24 mouse cellular contexts compared by ENCODE assay signal in the genomic region with DNA sequence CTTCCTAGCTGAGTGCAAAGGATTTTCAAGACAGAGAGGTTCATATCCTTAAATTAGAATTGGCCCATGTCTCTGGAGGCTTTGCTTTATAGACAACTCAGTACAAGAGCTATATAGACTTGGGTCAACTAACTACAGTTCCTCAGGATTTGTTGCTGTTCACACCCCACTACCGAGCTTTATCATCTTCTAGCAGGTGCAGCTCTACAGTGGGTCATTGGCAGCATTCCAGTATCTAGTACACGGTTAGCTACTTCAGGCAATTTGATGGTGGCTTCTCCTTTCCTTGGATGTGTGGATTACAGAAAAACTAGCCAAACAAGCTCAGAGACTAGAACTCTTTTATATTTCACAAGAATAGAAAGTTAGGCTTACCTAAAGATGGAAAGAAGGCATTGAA.
"Had no signal": no experiment of that assay in that cellular context is flagged by ENCODE, and none has a peak within 500 bp of the region (broad histone marks: within the 10 kb centered on the region; RNA-seq: fewer than 3 reads in every experiment).

No protein-coding gene starts in this region.

- DNase-seq: kidney, adult 18-20 months; kidney, adult 9 months; kidney, postnatal 14 days; kidney, postnatal 4 days; liver; lung, adult 18-20 months; lung, postnatal 14 days; retina, postnatal 1 day; right cerebral cortex, postnatal 25 days; spleen, adult 18-20 months; thymus, adult 18-20 months; thymus, postnatal 36 days had no signal

- H3K9ac ChIP-seq: limb, embryonic 13.5 days; liver, embryonic 12.5 days; liver, embryonic 15.5 days; lung, embryonic 15.5 days; midbrain, embryonic 12.5 days; midbrain, embryonic 15.5 days; neural tube, embryonic 13.5 days; stomach, embryonic 15.5 days had no signal

- H3K4me3 ChIP-seq: limb, embryonic 10.5 days; limb, embryonic 13.5 days; liver, embryonic 12.5 days; liver, embryonic 15.5 days; lung, embryonic 15.5 days; megakaryocyte, embryonic 14.5 days; midbrain, embryonic 12.5 days; midbrain, embryonic 15.5 days; myocyte; neural tube, embryonic 13.5 days; stomach, embryonic 15.5 days had no signal

- H3K27me3 ChIP-seq: limb, embryonic 13.5 days; liver, embryonic 12.5 days; liver, embryonic 15.5 days; lung, embryonic 15.5 days; megakaryocyte, embryonic 14.5 days; midbrain, embryonic 12.5 days; midbrain, embryonic 15.5 days; neural tube, embryonic 13.5 days; stomach, embryonic 15.5 days had no signal

- H3K4me1 ChIP-seq: limb, embryonic 10.5 days; limb, embryonic 13.5 days; liver, embryonic 12.5 days; liver, embryonic 15.5 days; lung, embryonic 15.5 days; midbrain, embryonic 12.5 days; midbrain, embryonic 15.5 days; neural tube, embryonic 13.5 days; stomach, embryonic 15.5 days had no signal

- H3K36me3 ChIP-seq: limb, embryonic 10.5 days; limb, embryonic 13.5 days; liver, embryonic 12.5 days; liver, embryonic 15.5 days; lung, embryonic 15.5 days; midbrain, embryonic 12.5 days; midbrain, embryonic 15.5 days; neural tube, embryonic 13.5 days; stomach, embryonic 15.5 days had no signal

- ATAC-seq: liver, embryonic 12.5 days; midbrain, embryonic 15.5 days had no signal

- H3K27ac ChIP-seq: limb, embryonic 10.5 days; limb, embryonic 13.5 days; liver, embryonic 12.5 days; liver, embryonic 15.5 days; lung, embryonic 15.5 days; macrophage; midbrain, embryonic 12.5 days; midbrain, embryonic 15.5 days; neural tube, embryonic 13.5 days; stomach, embryonic 15.5 days had no signal

- H3K9me3 ChIP-seq: limb, embryonic 10.5 days; limb, embryonic 13.5 days; liver, embryonic 12.5 days; liver, embryonic 15.5 days; lung, embryonic 15.5 days; megakaryocyte, embryonic 14.5 days; midbrain, embryonic 12.5 days; midbrain, embryonic 15.5 days; neural tube, embryonic 13.5 days; stomach, embryonic 15.5 days had no signal
